Mouse (Mus musculus): ENCODE data around the gene Gm44511.

- TF ChIP-seq POLR2A (IDR thresholded peaks at IDR 0.05; ENCODE audit: borderline replicate concordance, extremely low read depth, insufficient read depth, insufficient read length, poor library complexity, severe bottlenecking) (no peak), CTCF (IDR thresholded peaks at IDR 0.05; ENCODE audit: borderline replicate concordance, extremely low read depth, insufficient read depth, insufficient read length) (no peak)
Measured at GRCm38 (mm10) chr6:128759221-128759950, 66.7 kb downstream of the Gm44511 start.

All from brain, embryonic 14.5 days (tissue).